Mouse (Mus musculus) liver, embryonic 16.5 days (tissue): Measurements from ENCODE around the gene Pcdh20. TPM values are rescaled to one million over a fixed set of nuclear protein-coding genes. Genes with fewer than 3 reads are reported as not detected.

Source experiments
- ATAC-seq: fragments of 200-750 bp; cut with Nextera tagmentation; 2 replicates; pipeline ENCODE4 v1.8.0; 2017; ENCODE audit warnings: low read depth, mild to moderate bottlenecking, moderate number of reproducible peaks, moderate library complexity
- H3K27ac ChIP-seq: fragments of 300-500 bp; sonication (generic); 2 replicates; pipeline ENCODE4 v1.5.1; 2014; ENCODE audit warnings: mild to moderate bottlenecking, low read length
- H3K27me3 ChIP-seq: fragments of 300-500 bp; sonication (generic); 2 replicates; pipeline ENCODE4 v1.6.1; 2014; ENCODE audit warnings: low read depth, low read length, mixed read lengths; ENCODE audit not compliant: control insufficient read depth, insufficient read depth
- H3K36me3 ChIP-seq: fragments of 300-500 bp; sonication (generic); 2 replicates; pipeline ENCODE4 v1.6.1; 2014; ENCODE audit warnings: mild to moderate bottlenecking; ENCODE audit not compliant: control insufficient read depth, insufficient read depth
- H3K4me1 ChIP-seq: fragments of 300-500 bp; sonication (generic); 2 replicates; pipeline ENCODE4 v1.6.1; 2014; ENCODE audit warnings: low read depth, low read length, mixed read lengths; ENCODE audit not compliant: control insufficient read depth
- H3K4me2 ChIP-seq: fragments of 300-500 bp; sonication (generic); 2 replicates; pipeline ENCODE4 v1.6.1; 2014; ENCODE audit warnings: low read depth, low read length, mixed read lengths
- H3K4me3 ChIP-seq: fragments of 300-500 bp; sonication (generic); 2 replicates; pipeline ENCODE4 v1.5.1; 2014; ENCODE audit warnings: low read depth, mild to moderate bottlenecking, low read length
- H3K9ac ChIP-seq: fragments of 300-500 bp; sonication (generic); 2 replicates; pipeline ENCODE4 v1.6.1; 2014; ENCODE audit warnings: low read depth, low read length
- H3K9me3 ChIP-seq: fragments of 300-500 bp; sonication (generic); replicated peaks from 2 replicates; pipeline ENCODE4 v1.6.1; 2016; ENCODE audit warnings: low read length; ENCODE audit not compliant: control insufficient read depth
- WGBS: fragments of 180-500 bp; shearing (Covaris S2); extraction: QIAGEN DNeasy Blood & Tissue Kit; methylation state at CpG from one replicate; pipeline ENCODE4 v1.1.7; 2014; ENCODE audit not compliant: insufficient replicate concordance; 5-methylcytosine and 5-hydroxymethylcytosine counted together
- polyA plus RNA-seq: library from polyadenylated mRNA; unstranded; fragments of >200 nt; fragmentation: Nextera tagmentation; extraction: Ambion mirVana; gene quantifications from 2 replicates; pipeline ENCODE4 v1.2.1, GENCODE M21; 2015

Gene Pcdh20
- polyA plus RNA-seq = 0.19 and 0.32 TPM in 2 replicates

DNA sequence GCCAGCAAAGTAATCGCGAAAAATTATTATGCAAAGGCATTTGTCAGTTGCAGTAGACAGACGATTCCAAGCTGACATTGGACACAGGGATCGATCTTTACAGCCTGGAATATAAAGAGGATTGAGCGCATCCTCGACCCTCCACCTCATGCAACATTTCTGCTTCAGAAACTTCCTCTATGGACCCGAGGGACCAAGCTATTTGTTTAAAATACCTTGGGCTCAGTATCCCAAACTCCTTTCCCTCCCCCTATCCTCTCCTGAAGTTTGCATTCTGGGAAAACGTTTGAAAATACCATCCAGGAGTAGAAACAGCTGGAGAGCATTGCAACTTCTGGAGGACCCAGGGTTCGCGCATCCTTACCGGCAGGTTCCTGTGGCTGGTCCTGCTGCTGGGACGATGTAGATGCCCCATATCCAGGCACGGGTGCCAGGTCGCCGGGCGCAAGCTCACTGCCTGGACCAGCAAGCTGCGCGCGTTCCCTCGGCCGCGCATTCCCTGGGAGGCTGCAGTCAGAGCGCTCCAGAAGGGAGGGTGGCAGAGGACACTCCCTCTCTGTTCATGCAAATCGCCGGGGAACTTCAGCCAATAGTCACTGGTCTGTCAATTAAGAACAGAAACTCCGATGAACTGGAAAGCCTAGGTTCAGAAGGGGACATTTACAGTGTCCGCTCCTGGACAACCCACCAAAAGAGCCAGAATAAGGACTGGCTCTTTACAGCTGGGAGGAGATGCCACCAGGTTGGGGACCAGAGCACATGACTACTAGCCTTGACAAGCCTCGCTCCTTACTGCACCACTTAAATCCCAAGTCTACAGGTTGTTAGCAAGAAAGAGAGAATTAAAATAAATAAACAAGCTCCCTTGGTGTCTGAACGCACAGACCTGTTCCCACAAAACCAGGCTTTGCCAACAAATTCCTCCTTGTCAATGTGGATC, at the start of gene Pcdh20:
Gene Pcdh20, minus strand, starts transcription at position 902 of the 940 bp plus-strand sequence.
- Histone ChIP-seq H3K27me3 (peaks cover 3% of the 10 kb centered on the region; the same call in 1 of the 2 replicates), H3K36me3 (no peaks in the 10 kb centered on the region), H3K4me2 (peak within 1 kb of the TSS; percentile 9; the same call in 1 of the 2 replicates), H3K9ac (no peak within 1 kb of the TSS), H3K4me1 (no peaks in the 10 kb centered on the region), H3K4me3 (no peak within 1 kb of the TSS), H3K9me3 (no peaks in the 10 kb centered on the region), H3K27ac (no peak within 1 kb of the TSS)
- ATAC-seq = no peak
- 3% methylated on average over 29 of the region's 29 CpGs for WGBS

DNA sequence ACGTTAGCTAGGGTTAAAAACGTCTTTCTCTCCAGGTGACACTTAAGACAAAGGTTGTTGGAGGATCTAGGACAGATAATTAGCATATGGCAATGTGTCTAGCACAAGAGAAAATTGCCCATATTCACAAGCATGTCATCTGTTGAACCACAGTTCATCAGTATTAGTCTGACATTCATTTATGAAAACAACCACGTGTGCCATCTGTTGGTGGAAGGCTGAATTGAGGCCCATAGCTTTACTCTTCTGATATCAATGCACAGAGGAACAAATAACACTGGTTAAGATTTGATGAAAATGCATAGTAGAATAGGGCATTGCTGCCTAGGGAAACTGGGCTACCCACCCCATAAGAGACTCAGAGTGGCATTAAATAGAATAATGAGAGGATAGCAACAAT, 8.7 kb upstream of the Pcdh20 start:
- Histone ChIP-seq H3K9ac (no peak overlapping the region), H3K36me3 (no peaks in the 10 kb centered on the region), H3K9me3 (no peaks in the 10 kb centered on the region), H3K4me1 (no peaks in the 10 kb centered on the region), H3K4me3 (no peak overlapping the region), H3K27ac (no peak overlapping the region), H3K27me3 (no peaks in the 10 kb centered on the region), H3K4me2 (no peak overlapping the region)
- 31% methylated on average over 3 of the region's 3 CpGs for WGBS
- no peak for ATAC-seq

DNA sequence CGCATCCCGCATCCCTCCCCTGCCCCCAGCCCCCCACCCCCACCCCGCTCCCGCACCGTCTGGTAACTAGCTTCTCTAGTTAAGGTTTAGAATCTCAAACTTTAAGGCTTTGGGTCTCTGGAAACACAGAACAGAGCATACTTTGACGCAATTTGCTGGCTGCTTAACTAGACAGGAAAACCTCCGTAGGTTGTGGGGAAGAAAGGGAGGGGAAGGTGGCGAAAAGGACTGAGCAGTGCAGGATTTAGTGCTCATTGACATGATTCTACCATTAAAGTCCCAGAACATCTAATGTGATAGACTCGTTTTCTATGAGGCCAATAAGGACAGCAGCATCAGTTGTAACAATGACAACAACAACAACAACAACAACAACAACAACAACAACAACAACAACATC, 1.2 kb downstream of the Pcdh20 start:
- H3K4me1 ChIP-seq = no peaks in the 10 kb centered on the region
- H3K36me3 ChIP-seq = no peaks in the 10 kb centered on the region
- H3K27me3 ChIP-seq = peaks cover 3% of the 10 kb centered on the region; the same call in 1 of the 2 replicates
- ATAC-seq = no peak
- H3K27ac ChIP-seq = no peak overlapping the region
- no peak overlapping the region for H3K4me2 ChIP-seq
- no peaks in the 10 kb centered on the region for H3K9me3 ChIP-seq
- WGBS = 4% methylated on average over 9 of the region's 9 CpGs
- no peak overlapping the region for H3K4me3 ChIP-seq
- H3K9ac ChIP-seq = no peak overlapping the region

DNA sequence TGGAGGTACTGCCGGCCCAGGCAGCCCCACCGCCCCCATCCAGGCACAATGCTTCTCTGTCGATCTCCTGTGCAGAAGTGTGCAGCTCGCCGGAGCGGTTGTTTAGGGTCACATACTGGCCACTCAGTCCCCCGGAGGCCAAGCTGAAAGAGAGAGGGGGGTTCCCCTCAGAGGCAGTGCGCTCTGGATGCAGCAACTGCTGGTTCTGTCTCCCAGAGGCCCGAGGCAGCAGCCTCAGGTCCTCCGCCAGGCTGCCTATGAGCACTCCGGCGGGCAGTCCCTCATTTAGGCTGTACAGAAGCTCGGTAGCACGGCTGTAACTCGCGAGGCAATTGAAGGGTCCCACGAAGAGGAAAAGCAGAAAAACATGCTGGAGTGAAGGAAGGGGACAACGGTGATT, 1.8 kb downstream of the Pcdh20 start:
- H3K27ac ChIP-seq = no peak overlapping the region
- no peak for ATAC-seq
- H3K9me3 ChIP-seq = no peaks in the 10 kb centered on the region
- H3K27me3 ChIP-seq = peaks cover 3% of the 10 kb centered on the region; the same call in 1 of the 2 replicates
- no peaks in the 10 kb centered on the region for H3K4me1 ChIP-seq
- no peak overlapping the region for H3K4me3 ChIP-seq
- no peak overlapping the region for H3K4me2 ChIP-seq
- no peak overlapping the region for H3K9ac ChIP-seq
- 4% methylated on average over 18 of the region's 18 CpGs for WGBS
- no peaks in the 10 kb centered on the region for H3K36me3 ChIP-seq

DNA sequence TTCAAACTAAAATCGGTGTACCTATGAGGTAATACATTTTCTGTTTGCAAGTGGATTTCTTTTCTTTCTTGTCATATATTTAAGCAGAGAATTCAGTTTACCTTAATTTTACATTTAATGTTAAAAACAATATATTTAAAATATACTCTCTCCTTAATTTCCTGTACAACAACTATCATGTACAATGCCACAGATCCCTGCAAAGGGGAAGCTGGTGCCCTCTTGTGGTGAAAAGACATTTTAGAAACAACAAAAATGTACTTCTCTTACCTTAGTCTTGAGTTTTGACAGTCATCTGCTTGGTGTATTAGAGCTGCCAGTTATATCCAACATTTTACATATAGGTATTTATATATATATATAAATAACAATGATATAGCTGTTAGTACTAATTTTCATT, 4.8 kb downstream of the Pcdh20 start:
- H3K4me1 ChIP-seq = no peaks in the 10 kb centered on the region
- H3K27me3 ChIP-seq = peaks cover 3% of the 10 kb centered on the region; the same call in 1 of the 2 replicates
- no peaks in the 10 kb centered on the region for H3K36me3 ChIP-seq
- no peak for ATAC-seq
- H3K4me3 ChIP-seq = no peak overlapping the region
- no peak overlapping the region for H3K9ac ChIP-seq
- no peak overlapping the region for H3K27ac ChIP-seq
- no peaks in the 10 kb centered on the region for H3K9me3 ChIP-seq
- no peak overlapping the region for H3K4me2 ChIP-seq
- 64% methylated on average over 1 of the region's 1 CpGs for WGBS

DNA sequence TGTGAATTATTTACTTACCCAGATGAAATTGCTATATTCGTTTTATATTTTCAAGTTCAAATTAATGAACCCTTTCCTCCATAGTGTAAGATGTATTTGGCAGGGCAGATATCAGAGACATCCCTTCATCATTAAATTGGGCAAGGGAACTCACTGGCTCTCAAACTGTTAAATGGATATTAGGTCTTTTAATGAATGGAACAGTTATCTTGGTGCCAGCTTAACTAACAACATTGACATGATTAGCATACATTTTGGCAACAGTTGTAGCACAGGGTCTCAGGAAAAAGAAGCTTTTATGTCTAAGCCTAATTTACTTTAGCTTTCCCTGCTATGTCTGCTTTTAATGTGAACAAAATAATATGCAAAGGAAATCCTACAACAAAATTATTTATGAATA, 6.8 kb downstream of the Pcdh20 start:
- Histone ChIP-seq H3K9ac (no peak overlapping the region), H3K4me3 (no peak overlapping the region), H3K4me1 (no peaks in the 10 kb centered on the region), H3K27me3 (no peaks in the 10 kb centered on the region), H3K4me2 (no peak overlapping the region), H3K36me3 (no peaks in the 10 kb centered on the region), H3K27ac (no peak overlapping the region), H3K9me3 (no peaks in the 10 kb centered on the region)
- ATAC-seq = no peak
- 47% methylated on average over 1 of the region's 1 CpGs for WGBS

DNA sequence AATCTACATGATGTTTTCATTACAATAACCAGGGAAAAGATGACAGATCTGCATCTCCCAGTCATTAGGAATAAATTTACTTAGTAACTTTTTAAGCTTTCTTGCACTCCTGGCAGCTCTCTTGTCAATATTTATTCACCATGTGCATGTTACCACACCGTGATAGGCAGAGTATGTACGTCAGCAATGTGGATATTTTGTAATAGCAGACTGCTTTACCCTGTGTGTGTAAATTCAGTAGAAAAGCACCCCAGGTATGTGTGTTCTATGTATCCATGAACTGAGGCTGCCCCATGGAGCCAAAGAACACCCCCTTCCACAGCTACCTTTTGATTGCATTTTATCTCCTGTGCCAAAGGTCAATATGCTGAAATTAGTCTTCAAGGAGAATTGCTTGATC, 7.8 kb downstream of the Pcdh20 start:
- H3K9ac ChIP-seq = no peak overlapping the region
- H3K36me3 ChIP-seq = no peaks in the 10 kb centered on the region
- no peak overlapping the region for H3K27ac ChIP-seq
- peak; percentile 51; the same call in 1 of the 2 replicates for ATAC-seq
- H3K4me2 ChIP-seq = no peak overlapping the region
- no peaks in the 10 kb centered on the region for H3K9me3 ChIP-seq
- H3K27me3 ChIP-seq = no peaks in the 10 kb centered on the region
- H3K4me1 ChIP-seq = no peaks in the 10 kb centered on the region
- H3K4me3 ChIP-seq = no peak overlapping the region
- WGBS = 46% methylated on average over 2 of the region's 2 CpGs

DNA sequence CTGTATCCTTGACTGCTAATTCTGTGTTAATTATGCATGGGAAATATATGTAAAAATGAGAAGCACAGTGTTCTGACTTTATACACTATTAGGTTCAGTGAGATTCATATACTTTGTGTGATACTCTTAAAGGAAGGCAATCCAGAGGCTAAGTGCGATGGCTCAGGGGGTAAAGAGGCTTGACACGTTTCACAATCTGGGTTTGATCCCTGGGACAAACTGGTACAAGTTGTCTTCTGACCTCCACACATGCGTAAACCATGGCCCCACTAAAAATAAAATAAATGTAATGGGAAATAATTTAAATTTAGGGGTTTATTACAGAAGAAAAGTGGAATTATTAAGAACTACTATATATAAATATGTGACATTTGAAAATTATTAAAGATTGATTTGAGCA, 8.3 kb downstream of the Pcdh20 start:
- Histone ChIP-seq H3K4me2 (no peak overlapping the region), H3K4me1 (no peaks in the 10 kb centered on the region), H3K27me3 (no peaks in the 10 kb centered on the region), H3K9me3 (no peaks in the 10 kb centered on the region), H3K9ac (no peak overlapping the region), H3K4me3 (no peak overlapping the region), H3K27ac (no peak overlapping the region), H3K36me3 (no peaks in the 10 kb centered on the region)
- WGBS = 45% methylated on average over 3 of the region's 3 CpGs
- no peak for ATAC-seq

DNA sequence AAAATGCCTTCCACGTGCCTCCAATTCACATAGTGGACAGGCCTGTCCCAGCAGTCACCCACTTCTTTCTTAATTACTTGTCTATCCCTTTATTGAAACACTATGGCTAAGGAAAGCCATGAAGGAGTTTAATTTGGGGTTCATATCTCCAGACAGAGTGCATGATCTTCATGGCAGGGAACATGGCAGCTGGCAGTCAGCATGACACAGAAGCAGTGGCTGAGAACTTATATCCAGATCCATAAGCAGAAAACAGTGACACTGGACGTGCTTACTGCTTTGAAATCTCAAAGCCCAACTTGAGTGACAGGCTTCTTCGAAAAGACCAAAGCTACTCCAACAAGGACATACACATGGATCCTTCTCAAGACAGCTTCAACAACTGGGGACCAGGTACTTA, 10.5 kb downstream of the Pcdh20 start:
- H3K27ac ChIP-seq = no peak overlapping the region
- ATAC-seq = no peak
- no peaks in the 10 kb centered on the region for H3K27me3 ChIP-seq
- no peak overlapping the region for H3K9ac ChIP-seq
- 51% methylated on average over 3 of the region's 3 CpGs for WGBS
- no peaks in the 10 kb centered on the region for H3K9me3 ChIP-seq
- H3K36me3 ChIP-seq = no peaks in the 10 kb centered on the region
- no peak overlapping the region for H3K4me3 ChIP-seq
- no peaks in the 10 kb centered on the region for H3K4me1 ChIP-seq
- H3K4me2 ChIP-seq = no peak overlapping the region
